Mouse (Mus musculus): ENCODE results near the gene Dolpp1. TPM values are rescaled to one million over a fixed set of nuclear protein-coding genes. Genes with fewer than 3 reads are reported as not detected.

Dolpp1 gene
- polyA plus RNA-seq, 1 experiment from 2014 or later = 60.3 TPM

DNA sequence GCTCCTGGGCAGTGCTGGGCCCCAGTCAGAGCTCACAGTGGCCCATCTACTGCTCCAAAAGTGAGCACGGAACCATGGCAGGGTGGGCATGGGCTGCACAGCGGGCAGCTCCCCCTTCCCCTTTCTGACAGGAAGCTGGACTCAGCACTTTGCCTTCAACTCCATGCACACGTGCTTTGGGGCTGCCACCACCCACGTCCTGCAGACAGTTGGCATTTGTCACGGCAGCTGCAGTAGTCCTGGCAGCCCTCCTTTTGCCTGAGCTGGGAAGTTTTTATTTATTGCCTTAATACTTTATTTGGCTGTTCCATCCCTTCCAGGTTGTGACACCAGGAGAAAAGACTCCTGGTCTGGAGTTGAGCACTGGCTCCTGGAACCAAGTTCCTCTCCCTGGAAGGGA is 7.2 kb upstream of the Dolpp1 start:
- H3K4me2 ChIP-seq (replicated peaks) = no peak overlapping the region
- WGBS = 90% methylated on average over 5 of the region's 5 CpGs
- H3K9me3 ChIP-seq = no peaks in the 10 kb centered on the region
- H3K4me1 ChIP-seq = no peaks in the 10 kb centered on the region
- H3K27me3 ChIP-seq = no peaks in the 10 kb centered on the region
- H3K36me3 ChIP-seq = peaks cover 37% of the 10 kb centered on the region
- ATAC-seq (replicated peaks) = no peak
- H3K9ac ChIP-seq (replicated peaks) = no peak overlapping the region
- H3K4me3 ChIP-seq = no peak overlapping the region
- no peak overlapping the region for H3K27ac ChIP-seq (replicated peaks)

DNA sequence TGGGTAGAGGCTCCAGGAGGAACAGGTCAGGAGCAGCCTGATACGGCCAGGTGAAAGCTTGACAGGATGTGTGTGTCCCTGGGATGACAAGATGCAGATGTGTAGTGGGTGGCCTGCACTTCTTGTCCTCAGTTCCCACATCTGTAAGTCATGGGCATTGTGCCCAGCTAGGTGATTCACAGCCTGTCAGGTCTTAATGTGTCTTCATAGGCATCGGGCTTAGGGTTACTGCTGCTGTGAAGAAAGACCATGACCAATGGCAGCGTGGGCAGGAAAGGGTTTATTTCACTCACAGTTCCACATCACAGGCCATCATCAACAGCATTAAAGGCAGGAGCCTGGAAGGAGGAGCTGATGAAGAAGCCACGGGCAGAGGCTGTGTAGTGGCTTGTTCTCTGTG is 6.5 kb upstream of the Dolpp1 start:
- H3K4me1 ChIP-seq = no peaks in the 10 kb centered on the region
- peaks cover 33% of the 10 kb centered on the region for H3K36me3 ChIP-seq
- H3K9me3 ChIP-seq = no peaks in the 10 kb centered on the region
- H3K27ac ChIP-seq (replicated peaks) = no peak overlapping the region
- H3K9ac ChIP-seq (replicated peaks) = no peak overlapping the region
- no peak overlapping the region for H3K4me3 ChIP-seq
- no peak for ATAC-seq (replicated peaks)
- WGBS = 89% methylated on average over 4 of the region's 4 CpGs
- no peaks in the 10 kb centered on the region for H3K27me3 ChIP-seq
- no peak overlapping the region for H3K4me2 ChIP-seq (replicated peaks)

DNA sequence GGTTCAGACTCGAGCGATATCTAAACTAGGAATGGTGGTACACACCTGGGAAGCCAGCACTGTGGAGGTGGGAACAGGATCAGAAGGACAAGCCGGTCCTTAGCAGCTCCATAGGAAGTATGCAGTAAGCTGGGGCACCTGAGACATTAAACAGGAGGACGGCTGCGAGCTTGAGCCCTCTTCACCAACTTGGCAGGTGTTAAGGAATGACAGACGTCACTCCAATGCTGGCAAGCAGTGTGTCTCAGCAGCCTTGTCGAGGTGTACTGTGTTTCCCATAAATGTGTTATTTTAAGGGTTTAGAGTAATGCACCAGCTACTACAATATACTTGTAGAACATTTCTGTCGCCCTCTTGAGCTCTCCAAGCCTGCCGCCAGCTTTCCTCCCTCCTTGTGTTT is 5.1 kb upstream of the Dolpp1 start:
- Histone ChIP-seq H3K9ac (replicated peaks) (no peak overlapping the region), H3K4me3 (no peak overlapping the region), H3K27me3 (no peaks in the 10 kb centered on the region), H3K36me3 (peaks cover 23% of the 10 kb centered on the region), H3K9me3 (no peaks in the 10 kb centered on the region), H3K4me1 (peaks cover 7% of the 10 kb centered on the region), H3K4me2 (replicated peaks) (no peak overlapping the region), H3K27ac (replicated peaks) (no peak overlapping the region)
- ATAC-seq (replicated peaks) = no peak
- 85% methylated on average over 9 of the region's 9 CpGs for WGBS

DNA sequence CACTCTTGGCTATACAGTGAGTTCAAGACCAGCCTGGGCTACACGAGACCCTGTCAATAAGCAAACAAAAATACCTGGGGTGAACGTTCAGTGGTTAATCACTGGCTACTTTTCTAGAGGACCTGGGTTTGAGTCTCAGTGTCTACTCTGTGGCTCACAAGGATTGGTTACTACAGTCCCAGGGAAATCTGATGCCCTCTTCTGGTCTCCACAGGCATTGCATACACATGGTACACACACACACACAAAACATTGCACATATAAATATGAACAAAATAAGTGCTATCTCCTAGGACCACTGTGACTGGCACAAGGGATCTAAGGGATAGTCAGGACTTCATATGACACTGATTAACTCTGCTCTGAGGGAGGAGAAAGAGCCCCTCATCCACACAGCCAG is 3.1 kb upstream of the Dolpp1 start:
- Histone ChIP-seq H3K4me3 (no peak overlapping the region), H3K27me3 (no peaks in the 10 kb centered on the region), H3K27ac (replicated peaks) (no peak overlapping the region), H3K4me1 (peaks cover 20% of the 10 kb centered on the region), H3K9ac (replicated peaks) (no peak overlapping the region), H3K4me2 (replicated peaks) (no peak overlapping the region), H3K36me3 (peaks cover 5% of the 10 kb centered on the region), H3K9me3 (no peaks in the 10 kb centered on the region)
- ATAC-seq (replicated peaks) = no peak
- WGBS = 89% methylated on average over 2 of the region's 2 CpGs

DNA sequence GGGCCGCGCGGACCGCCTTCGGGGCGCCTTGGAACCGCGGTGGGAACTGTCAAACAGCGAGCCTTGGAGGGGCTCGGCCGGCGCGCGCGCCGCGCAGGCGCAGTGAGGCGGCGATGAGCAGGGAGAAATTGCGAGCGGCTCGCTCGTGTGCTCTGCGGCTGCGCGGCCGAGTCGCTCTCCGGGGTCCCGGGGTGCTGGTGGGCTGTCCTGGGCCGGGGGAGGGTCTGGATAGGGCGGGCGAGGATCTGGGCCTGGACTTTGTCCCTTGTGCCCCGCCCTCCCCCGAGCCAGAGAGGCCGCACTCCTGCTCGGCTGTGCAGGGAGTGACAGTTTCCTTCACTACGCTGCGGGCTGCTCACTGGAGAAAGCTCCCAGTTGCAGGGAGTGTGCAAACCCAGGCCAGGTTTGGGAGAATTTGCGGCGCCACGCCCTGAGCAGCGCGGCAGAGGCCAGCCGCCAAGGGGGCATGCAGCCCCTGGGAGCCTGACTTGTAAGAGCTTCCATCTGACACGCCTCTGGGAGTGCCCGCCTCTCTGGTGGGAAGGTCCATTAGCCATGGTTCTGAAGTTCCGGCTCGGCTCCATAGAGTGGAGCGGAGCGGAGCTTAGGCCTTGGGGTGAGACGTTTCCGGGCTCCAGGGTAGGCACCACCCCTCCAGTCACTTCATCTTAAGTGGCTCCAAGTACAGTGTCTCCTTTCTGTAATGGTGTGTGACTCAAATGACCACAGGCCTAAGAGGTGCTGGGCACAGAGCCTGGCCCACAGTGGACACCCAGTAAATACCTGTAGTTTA is 719 bp downstream of the Dolpp1 start:
- peaks cover 24% of the 10 kb centered on the region for H3K4me1 ChIP-seq
- H3K4me2 ChIP-seq (replicated peaks) = peak overlapping the region; percentile 98
- no peaks in the 10 kb centered on the region for H3K9me3 ChIP-seq
- H3K27me3 ChIP-seq = no peaks in the 10 kb centered on the region
- peak overlapping the region; percentile 91 for H3K27ac ChIP-seq (replicated peaks)
- ATAC-seq (replicated peaks) = peak; percentile 81
- peaks cover 16% of the 10 kb centered on the region for H3K36me3 ChIP-seq
- H3K9ac ChIP-seq (replicated peaks) = peak overlapping the region; percentile 81
- H3K4me3 ChIP-seq = peak overlapping the region; percentile 75
- 1% methylated on average over 44 of the region's 54 CpGs for WGBS

DNA sequence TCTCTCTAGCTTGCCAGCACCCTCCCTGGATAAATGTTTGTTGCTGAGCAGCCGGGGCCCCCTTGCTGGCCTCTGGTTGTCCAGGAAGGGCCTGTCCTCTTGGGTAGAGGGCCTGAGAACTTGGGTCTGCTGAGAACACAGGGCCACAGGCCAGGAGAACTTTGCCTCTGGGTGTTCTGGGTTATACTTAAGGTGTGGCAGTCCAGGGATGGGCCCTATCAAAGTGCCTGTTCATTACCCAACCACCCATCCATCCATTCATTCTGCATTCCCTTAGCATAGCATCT is 1.3 kb downstream of the Dolpp1 start:
- Histone ChIP-seq H3K27ac (replicated peaks) (peak overlapping the region; percentile 91; the same call in 1 of the 2 replicates), H3K36me3 (peaks cover 17% of the 10 kb centered on the region), H3K4me3 (peak overlapping the region; percentile 75), H3K9ac (replicated peaks) (peak overlapping the region; percentile 81), H3K27me3 (no peaks in the 10 kb centered on the region), H3K4me1 (peaks cover 24% of the 10 kb centered on the region), H3K9me3 (no peaks in the 10 kb centered on the region), H3K4me2 (replicated peaks) (peak overlapping the region; percentile 98)
- WGBS = 52% methylated on average over 1 of the region's 1 CpGs
- no peak for ATAC-seq (replicated peaks)

DNA sequence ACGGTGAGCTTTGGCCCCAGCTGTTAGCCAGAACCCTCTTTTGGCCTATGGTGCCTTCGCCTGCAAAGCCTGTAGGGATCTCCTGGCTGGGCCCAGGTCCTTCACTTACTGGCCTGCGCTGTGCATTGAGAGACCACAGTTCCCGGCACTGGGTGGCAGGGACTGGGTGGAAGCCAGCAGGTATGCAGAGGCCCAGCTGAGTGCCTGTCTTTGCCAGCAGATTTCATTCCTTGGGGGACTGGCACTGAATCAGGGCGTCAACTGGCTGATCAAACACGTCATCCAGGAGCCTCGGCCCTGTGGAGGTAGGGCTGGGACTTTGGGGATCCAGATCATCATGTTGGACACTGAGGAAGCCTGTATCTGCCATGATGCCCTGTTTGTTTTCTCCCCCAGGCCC is 3.7 kb downstream of the Dolpp1 start:
- Histone ChIP-seq H3K4me3 (no peak overlapping the region), H3K4me2 (replicated peaks) (no peak overlapping the region), H3K9me3 (no peaks in the 10 kb centered on the region), H3K27me3 (no peaks in the 10 kb centered on the region), H3K36me3 (peaks cover 20% of the 10 kb centered on the region), H3K9ac (replicated peaks) (no peak overlapping the region), H3K4me1 (peaks cover 38% of the 10 kb centered on the region), H3K27ac (replicated peaks) (no peak overlapping the region)
- WGBS = 92% methylated on average over 7 of the region's 7 CpGs
- ATAC-seq (replicated peaks) = no peak

DNA sequence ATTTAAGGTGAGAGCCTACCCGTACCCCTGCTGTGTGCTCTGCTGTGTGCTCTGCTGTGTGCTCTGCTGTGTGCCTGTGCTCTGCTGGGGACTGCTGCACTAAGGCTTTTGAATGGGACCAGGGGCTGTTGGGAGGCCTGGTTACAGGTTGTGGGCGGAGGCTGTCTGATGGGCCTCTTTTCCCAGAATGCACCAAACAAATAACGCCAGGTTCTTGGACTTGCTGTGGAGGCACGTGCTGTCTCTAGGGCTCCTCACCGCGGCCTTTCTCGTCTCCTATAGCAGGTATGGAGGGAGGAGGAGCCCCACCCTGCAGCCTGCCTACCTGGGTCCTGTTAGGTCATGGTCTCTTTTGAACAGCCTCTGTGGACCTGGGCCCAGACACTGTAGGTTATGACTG is 4.2 kb downstream of the Dolpp1 start:
- no peak for ATAC-seq (replicated peaks)
- H3K36me3 ChIP-seq = peaks cover 20% of the 10 kb centered on the region
- no peaks in the 10 kb centered on the region for H3K9me3 ChIP-seq
- no peak overlapping the region for H3K27ac ChIP-seq (replicated peaks)
- WGBS = 90% methylated on average over 7 of the region's 7 CpGs
- H3K9ac ChIP-seq (replicated peaks) = no peak overlapping the region
- H3K27me3 ChIP-seq = no peaks in the 10 kb centered on the region
- H3K4me1 ChIP-seq = peaks cover 37% of the 10 kb centered on the region
- H3K4me3 ChIP-seq = no peak overlapping the region
- H3K4me2 ChIP-seq (replicated peaks) = no peak overlapping the region

DNA sequence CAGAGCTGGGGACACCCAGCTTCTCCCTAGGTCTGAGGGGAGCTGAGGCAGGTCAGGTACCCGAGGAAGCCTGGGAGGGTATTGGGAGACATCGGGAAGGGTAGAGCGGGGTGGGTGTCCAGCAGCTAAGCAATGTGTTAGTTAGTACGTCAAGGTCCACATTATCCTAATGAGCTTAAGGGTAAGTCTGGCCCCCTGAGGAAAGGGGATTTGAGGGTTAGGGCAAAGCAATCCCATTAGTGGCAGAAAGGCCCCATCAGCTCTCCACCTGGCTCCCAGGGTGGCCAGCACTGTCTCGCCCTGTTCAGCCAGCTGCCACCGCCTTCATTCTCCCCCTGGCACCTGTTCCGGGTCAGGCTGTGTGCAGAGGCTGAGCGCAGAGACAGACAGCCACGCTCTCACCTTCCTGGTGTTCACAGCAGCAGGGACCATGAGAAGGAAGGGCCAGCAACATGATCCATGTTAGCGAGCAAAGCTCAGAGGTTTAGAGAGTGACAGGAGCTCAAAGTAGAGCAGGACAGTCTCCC is 6.0 kb downstream of the Dolpp1 start:
- H3K27me3 ChIP-seq = no peaks in the 10 kb centered on the region
- ATAC-seq (replicated peaks) = no peak
- H3K4me1 ChIP-seq = peaks cover 27% of the 10 kb centered on the region
- H3K27ac ChIP-seq (replicated peaks) = no peak overlapping the region
- H3K9ac ChIP-seq (replicated peaks) = no peak overlapping the region
- 56% methylated on average over 10 of the region's 10 CpGs for WGBS
- no peak overlapping the region for H3K4me2 ChIP-seq (replicated peaks)
- no peaks in the 10 kb centered on the region for H3K9me3 ChIP-seq
- peaks cover 28% of the 10 kb centered on the region for H3K36me3 ChIP-seq
- no peak overlapping the region for H3K4me3 ChIP-seq

DNA sequence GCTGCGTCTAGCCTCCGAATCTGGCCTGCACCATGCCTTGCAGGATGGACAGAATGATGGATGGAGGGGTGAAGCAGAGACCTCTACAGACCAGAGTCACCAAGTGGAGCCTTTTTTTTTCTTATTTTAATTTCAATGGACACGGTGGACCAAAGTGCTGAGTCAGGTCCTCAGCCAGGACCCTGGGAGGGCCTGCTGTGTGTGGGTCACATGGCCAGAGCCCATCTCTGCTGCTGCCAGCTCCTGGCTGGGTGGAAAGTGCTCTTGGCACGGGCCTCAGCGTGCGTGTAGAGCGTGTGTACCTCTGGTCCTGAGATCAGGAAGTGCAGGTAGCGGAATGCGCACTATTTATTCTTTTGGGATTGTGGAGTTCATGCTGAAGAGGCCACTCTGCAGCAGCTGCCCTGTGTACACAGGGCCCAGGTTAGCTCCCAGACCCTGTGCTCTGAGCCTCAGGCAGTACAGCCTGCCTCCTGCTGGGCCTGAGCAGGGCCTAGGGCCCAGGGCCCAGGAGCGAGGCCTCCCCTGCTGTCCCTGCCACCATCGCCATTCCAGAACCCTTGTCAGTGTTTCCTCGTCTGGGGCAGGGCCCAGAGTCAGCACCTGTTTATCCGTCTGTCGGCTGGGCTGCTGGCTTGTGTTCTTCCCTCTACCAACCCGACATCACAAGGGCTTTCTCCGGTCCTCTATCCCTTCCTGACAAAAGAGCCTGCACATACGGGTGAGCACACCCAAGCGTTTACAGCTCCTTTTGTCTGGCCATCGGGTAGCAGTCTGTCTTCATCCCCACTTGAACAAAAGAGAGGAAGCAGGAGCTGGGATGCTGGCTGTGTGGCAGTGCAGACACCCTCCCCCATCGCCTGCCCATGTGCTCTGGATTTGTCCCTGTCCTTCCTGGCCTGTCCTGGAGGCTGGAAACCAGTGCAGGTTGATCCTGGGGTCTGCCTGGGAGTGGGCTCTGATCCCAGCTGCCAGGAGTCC is 7.4 kb downstream of the Dolpp1 start:
- H3K27me3 ChIP-seq = no peaks in the 10 kb centered on the region
- ATAC-seq (replicated peaks) = peak; percentile 61
- H3K4me2 ChIP-seq (replicated peaks) = no peak overlapping the region
- 16% methylated on average over 20 of the region's 20 CpGs for WGBS
- H3K4me3 ChIP-seq = no peak overlapping the region
- peak overlapping the region; percentile 35 for H3K9ac ChIP-seq (replicated peaks)
- H3K4me1 ChIP-seq = peaks cover 14% of the 10 kb centered on the region
- H3K36me3 ChIP-seq = peaks cover 35% of the 10 kb centered on the region
- H3K9me3 ChIP-seq = no peaks in the 10 kb centered on the region
- H3K27ac ChIP-seq (replicated peaks) = peak overlapping the region; percentile 88

DNA sequence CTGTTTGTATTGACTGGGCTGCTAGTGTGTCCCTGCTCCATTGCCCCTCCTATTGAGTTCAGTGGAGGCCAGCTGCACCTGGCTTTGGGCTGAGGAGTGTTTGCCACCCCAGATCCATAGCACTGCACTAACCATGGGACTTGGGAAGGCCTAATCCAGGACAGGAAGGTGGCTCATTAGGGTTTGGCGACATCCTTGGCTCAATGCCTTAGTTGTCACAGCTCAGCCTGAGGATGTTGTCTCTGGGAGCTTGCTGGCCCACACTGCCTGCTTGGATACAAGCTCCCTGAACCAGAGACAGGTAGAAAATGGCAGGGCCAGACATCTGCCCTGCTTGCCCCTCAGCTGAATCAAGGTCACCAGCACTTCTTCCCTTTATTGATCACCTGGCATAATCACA is 9.5 kb downstream of the Dolpp1 start:
- 63% methylated on average over 1 of the region's 1 CpGs for WGBS
- H3K4me3 ChIP-seq = no peak overlapping the region
- H3K4me1 ChIP-seq = peaks cover 14% of the 10 kb centered on the region
- no peaks in the 10 kb centered on the region for H3K9me3 ChIP-seq
- H3K27ac ChIP-seq (replicated peaks) = no peak overlapping the region
- peaks cover 47% of the 10 kb centered on the region for H3K36me3 ChIP-seq
- no peak for ATAC-seq (replicated peaks)
- H3K27me3 ChIP-seq = no peaks in the 10 kb centered on the region
- no peak overlapping the region for H3K9ac ChIP-seq (replicated peaks)
- H3K4me2 ChIP-seq (replicated peaks) = no peak overlapping the region

DNA sequence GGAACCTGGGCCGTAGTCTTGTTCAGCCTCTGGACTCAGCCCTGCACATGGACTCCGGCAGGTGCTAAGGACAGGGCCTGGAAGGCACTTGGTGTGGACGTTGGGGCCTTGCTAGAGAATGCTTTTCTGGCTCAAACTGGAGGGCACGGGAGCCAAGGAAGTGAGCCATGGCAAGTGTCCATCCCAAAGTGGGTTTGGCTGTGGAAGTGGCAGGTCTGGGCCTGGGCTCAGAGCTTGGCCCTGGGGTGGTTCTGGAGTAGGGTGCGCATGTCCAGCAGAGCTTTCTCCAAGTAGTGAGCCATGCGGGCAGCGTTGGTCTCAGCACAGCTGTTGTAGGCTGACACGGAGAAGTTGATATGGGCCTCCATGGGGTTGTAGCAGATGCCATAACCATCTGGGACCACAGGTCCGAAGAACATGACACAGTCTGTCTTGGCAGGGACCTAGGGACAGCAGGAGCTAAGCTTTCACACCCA is 10.3 kb downstream of the Dolpp1 start:
- 90% methylated on average over 9 of the region's 9 CpGs for WGBS
- Histone ChIP-seq H3K4me3 (no peak overlapping the region), H3K36me3 (peaks cover 48% of the 10 kb centered on the region), H3K27ac (replicated peaks) (no peak overlapping the region), H3K4me1 (peaks cover 14% of the 10 kb centered on the region), H3K27me3 (no peaks in the 10 kb centered on the region), H3K9ac (replicated peaks) (no peak overlapping the region), H3K4me2 (replicated peaks) (no peak overlapping the region), H3K9me3 (no peaks in the 10 kb centered on the region)
- ATAC-seq (replicated peaks) = no peak
